Mouse (Mus musculus): ENCODE data around the gene Tshr. TPM values are rescaled to one million over a fixed set of nuclear protein-coding genes. Genes with fewer than 3 reads are reported as not detected.
"Not testable (repeated sequence)": the region's sequence is repeated elsewhere in the genome, so short reads cannot be mapped to it uniquely, and the experiment has no call there.

The Tshr gene
- total RNA-seq (2022) = 10 to 100 TPM in 1 of 4 experiments, 1 to 10 TPM in 3; 3.0 to 14.1 (median 5.3) TPM

DNA sequence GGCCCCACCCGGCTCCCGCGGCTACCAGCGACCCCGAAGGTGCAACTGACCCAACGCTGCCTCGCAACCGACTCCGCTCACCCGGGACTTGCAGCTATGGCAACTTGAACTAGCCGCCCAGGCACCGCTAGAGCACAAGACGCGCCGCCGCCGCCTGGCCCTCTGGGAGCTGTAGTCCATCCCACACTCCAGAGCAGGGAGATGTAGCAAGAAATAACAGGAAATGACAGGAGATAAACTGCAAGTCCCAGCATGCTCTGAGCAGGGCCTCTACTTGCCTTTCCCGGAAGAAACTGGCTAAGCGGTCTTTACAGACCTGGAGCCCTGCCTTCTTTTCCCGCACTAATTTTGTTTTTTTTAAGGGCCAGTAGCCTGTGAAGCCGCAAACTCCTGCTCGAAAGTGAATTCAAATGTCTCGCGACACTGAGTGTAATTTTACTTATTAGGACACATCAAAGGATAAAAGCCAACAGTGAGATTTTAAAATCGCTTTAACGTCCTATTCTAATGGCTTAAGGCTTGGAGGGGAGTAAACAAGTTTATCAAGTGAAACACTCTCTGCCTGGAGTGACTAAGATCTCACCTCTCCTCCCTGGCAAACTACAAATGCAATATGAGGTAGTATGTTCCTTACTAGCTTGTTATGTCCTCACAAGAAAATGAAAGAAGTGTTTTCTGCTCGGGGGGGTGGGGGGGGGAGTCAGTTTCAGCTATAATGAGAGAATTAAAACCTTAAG lies at the start of gene Tshr, which contains the start of gene Cep128:
Gene Tshr, plus strand, starts transcription at position 283 of the 737 bp plus-strand sequence.
Gene Cep128, minus strand, starts transcription at position 129 of the 737 bp plus-strand sequence.
- peak; percentile 91 for DNase-seq

DNA sequence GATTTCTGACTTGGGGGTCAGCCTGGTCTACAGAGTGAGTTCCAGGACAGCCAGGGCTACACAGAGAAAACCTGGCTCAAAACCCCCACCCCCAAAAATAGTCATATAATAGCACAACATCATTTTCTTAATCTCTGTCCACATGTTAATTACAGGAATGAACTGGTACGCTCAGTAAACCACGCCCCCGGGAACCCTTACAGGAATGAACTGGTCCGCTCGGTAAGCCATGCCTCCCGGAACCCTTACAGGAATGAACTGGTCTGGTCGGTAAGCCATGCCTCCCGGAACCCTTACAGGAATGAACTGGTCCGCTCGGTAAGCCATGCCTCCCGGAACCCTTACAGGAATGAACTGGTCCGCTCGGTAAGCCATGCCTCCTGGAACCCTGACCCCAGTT lies 45.7 kb upstream of the Tshr start:
- not testable (repeated sequence) for DNase-seq

DNA sequence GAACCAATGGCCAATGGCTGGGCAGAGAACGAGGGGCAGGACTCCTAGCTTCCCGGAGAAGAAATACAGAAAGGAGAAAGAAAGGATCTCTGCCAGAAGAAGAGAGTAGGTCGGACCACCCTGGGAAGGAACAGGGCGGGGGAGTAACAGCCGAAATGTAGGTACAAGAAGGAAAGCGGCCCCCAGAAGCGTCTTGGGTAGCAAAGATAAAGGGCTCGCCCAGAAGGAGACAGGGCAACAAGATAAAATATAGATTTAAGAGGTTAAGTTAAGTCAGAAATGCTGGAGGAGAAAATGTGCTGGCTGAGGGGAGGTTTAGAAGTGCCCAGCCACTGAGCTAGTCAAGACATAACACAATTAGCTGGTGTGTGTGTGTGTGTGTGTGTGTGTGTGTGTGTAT lies 30.6 kb upstream of the Tshr start:
- no peak for DNase-seq

DNA sequence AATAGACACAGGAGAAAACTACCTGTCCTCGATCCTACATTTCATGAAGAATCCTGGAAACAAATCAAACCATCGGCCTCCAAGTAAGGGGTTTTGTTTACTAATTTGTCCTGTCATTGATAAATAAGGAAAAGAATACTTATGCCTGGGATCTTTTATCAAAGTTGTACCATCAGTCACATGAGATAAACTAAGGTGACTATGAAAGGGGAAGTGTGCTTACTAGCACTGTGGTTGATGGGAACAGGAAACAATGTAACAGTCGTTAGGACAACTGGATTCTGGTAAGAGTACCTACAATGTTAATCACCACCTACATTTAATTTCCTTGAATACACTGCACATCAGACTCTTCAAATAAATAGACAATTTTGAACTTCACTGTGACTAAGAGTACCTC lies 15.2 kb upstream of the Tshr start:
- DNase-seq = no peak

DNA sequence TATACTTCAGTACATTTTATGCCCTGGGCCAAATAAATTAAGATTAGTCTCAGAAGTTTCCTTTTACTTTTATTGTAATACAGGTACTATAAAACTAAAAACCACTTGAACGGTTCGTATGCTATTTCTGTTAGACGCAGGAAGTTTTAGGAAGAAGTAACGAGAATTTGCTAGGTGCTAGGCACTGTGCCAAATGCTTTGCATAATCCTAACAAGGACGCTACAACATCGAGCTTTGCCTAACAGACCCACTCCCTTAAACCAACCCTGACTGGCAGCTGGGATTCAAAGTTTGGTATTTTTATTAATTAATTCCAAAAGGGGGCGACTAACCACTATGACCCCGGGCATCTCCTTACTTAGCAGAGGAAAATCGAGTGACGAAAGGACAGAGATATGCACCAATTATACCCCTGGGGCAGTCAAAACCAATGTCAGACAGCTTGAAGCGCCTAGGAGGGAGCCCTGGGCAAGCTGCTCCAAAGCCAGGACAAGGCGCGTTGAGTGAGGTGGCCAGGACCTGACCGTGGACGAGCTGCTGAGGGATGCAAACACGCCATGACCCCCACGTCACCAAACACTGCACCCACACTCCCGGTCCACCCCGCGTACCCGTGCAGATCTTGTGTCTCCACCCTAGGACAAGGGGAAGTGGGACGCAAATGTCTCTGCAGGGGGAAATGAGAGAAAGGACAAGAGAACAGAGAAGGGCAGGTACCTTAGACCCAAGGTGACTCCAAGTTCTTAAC lies 673 bp upstream of the Tshr start:
- DNase-seq = peak; percentile 17

DNA sequence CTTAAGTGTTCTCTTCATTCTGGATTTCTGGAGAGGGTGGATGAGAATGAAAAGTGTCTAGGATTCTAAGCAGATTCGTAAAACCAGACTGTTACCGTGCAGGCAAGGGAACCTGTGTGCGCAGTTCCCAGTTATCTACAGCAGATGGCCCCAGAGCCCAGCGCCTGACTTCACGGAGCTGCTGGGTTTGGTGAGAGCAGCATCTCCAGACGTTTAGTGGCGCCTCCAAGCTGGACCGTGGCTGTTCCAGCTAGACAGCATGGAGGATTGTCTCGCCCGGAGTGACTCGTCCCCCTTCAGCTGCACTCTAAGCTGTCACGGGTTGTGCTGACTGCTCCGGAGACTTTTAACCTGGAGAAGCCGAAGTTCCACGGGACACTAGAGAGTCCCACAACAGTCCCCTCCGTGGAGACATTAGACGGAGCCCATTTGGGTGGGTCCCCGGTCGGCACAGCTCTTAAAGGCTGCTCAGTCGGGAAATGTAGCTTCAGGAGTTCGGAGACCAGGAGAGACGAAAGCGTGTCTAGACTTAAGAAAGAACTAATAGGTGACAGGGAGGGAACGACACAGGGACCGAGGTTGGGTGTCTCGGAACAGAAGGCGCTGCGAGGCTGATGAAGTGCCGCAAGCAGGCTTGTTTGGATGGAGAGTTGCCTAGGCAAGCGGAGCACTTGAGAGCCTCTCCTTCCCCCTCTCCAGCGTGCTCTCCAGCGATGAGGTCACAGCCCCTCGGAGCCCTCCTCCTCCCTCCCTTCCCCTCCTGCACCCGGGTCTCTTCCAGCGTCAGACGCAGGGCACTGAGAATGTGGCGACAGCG lies 16.1 kb downstream of the Tshr start:
- peak; percentile 26 for DNase-seq

DNA sequence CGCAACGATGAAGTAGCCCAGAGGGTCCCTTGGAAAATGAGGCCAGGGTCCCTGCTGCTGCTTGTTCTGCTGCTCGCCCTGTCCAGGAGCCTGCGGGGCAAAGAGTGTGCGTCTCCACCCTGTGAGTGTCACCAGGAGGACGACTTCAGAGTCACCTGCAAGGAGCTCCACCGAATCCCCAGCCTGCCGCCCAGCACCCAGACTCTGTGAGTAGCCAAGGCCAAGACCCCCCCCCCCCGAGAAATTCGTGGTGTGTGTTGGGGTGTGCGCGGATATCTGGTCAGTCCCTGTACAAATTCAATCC lies 16.6 kb downstream of the Tshr start:
- no peak for DNase-seq

DNA sequence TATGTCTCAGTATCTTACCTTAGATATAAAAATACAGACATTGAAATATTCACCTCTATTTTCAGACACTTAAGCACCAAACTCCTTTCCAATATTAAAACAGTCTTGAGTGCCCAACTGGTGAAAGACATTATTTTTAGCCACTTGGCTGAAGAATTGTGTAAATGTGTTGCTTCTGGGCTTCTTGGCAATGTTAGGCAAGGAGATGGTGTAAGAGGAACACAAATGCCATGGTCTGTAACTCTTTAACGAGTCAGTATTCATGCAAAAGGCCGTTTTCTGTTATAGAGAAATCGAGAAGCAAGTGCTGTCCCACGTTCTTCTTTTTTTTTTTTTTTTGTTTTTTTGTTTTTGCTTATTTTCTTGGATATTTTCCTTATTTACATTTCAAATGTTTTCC lies 25.9 kb downstream of the Tshr start:
- no peak for DNase-seq

DNA sequence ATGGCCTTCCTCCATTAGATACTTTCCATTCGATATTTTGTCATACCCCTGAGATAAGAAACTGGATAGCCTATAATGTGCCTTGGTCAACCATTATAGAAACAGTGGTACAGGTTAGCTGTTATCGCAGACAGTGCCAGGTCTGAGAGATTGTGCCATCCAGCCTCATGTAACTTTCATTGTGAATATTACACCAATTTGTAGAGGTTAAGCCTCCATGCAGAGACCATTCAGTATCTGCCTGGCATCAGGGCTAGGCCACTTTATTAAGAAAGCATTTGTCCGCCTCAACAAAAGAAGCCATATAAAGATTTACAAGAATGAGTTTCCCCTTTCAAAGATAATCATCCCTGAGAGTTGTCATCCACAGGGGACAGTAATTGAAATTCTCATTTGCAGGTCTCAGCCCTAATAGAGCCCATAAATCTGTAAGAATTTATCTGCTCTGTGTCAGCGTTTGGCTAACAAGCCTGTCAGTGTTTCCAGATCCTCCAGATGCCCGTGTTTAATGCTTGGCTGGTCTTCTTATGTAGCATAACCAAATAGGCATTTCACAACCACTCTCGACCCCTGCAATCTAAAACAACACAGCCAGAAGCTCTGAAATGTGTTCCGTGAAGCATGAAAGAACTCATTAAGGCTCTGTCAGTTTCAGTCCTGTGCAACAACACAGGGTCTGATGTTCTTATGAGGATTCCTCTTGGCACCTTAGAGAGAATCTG lies 28.3 kb downstream of the Tshr start:
- no peak for DNase-seq

DNA sequence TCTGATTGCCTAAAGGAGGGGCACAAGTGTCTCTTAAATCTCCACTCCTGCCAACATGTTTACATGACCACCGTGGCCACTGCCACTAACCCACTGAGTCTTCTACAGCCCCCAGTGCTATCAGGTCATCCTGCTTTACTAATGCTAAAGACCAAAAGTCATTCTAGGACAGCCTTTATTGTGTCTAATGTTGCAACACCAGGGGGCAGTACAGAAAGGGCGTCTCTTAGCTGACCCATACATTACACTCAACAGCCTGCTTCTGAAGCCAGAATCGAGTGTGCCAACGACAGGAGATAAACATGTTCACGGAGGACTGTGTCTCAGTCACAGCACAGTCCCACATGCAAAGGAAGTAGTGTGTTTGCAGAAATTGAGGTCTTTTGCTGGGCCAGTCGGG lies 30.7 kb downstream of the Tshr start:
- no peak for DNase-seq

DNA sequence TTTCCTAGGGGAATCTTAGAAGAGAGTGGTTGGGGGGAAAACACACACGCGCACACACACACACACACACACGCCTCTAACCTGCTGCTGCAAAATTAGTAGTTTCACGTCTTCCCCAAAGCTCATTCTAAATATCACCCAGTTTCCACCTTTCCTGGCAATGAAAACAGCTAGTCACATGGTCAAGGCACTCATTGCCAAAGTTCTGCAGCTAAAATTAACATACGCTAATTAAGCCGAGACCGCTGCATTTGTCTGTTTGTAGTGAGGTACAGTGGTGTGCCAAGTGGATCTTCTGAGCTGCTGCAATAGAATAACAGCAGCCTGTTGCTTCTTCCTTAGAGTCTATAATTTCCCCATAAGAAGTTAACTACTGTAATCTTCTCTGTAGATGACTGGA lies 32.5 kb downstream of the Tshr start:
- no peak for DNase-seq

DNA sequence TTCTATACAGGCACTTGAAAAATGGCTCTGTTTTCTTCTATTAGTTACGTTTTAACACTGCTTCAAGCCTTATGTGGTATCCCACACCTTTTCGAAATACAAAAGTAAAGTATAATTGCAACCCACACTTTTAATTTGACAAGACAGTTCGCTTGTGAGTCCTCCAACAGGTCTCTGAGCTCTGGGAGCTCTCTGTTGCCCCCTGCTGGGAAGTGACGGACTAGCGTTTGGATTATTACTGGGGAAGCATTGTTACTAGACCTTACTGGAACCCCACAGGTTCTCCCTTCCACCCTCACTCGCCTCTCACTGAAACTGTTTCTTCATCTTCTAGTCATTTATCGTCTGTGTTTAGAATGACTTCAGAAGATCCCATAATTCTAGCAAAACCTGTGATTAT lies 34.4 kb downstream of the Tshr start:
- peak; percentile 35 for DNase-seq

DNA sequence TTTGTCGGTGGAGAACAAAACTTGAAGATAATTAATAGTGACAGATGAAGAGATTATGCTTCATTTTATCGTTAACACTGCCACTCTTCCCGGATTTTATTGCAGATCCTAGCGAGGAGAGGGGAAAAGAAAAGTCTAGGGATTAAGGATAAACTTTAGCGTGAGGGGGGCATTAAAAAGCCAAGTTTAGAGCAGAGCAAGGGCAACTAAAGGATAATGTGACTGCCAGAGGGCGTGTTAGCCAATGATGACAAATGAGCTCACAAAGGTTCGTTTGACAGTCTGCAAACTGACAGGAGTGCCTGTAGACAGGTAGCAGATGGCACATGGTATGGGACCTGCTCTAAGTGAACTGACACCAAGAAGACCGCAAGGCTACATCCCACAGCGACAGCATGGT lies 36.9 kb downstream of the Tshr start:
- DNase-seq = no peak

DNA sequence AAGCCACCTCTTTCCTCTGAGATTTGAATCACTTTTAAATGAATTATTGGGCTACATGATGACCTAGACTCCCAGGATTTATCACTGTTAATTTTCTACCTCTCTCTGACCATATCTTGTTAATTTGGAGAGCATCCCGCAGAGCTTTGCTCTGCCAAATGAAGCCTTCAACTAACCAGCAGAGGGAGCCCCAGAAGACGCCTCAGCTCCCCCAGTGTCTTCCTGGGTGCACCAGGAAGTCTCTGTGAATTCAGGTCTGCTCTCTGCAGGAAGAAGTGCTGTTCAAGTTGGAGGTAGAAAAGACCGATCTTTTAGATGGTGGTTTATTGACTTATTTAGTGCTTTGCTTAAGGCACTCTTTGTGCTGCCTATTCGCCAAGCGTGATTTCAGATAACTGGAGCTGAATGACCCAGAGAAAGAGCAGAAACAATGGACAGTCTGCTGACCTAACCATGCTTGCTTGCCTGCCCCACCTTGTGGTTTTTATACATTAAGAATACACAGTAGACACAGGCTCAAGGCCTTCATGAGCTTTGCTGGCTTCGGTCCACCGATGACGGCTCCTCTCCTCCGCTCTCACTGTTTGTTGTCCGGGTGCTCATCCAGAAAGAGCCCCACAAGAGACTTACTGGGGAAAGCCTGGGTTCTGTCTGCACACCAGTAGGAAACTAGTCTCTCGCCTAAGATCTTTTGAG lies 38.9 kb downstream of the Tshr start:
- no peak for DNase-seq

DNA sequence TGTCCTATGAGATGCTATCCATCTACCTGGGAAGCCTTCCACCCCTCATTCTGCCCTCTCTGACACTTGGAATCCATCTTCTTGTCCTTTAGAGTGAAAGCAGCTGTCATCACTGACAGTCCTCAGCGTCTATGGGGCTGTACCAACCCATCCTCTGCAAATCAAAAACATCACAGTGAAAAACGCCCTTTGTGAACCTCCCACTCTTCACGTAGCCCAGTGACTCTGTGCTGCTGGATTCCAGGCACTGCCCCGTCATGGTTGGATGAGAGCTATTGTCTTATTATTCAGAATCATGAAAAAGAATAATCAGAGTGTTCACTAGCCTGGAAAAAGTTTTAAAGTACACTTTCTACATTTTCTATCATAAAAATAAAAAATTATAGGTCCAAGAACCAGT lies 42.1 kb downstream of the Tshr start:
- DNase-seq = no peak

DNA sequence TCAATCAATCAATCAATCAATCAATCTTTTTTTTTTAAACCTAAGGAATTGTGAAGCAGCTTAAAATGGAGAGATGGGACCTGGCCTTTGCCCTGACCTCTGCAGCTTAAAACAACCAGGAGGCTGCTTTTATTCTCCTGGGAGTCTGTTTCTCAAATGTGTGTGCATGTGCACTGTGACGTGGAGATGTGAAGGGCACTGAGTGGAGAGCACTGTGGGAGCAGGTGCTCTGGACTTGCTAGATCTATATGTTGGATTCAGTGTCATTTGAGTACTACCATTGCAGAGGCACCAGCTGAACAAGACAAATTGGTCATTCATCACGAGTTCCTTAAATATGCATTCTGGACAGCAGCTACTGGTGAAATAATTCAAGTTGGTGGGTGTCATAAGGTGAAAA lies 42.8 kb downstream of the Tshr start:
- no peak for DNase-seq

DNA sequence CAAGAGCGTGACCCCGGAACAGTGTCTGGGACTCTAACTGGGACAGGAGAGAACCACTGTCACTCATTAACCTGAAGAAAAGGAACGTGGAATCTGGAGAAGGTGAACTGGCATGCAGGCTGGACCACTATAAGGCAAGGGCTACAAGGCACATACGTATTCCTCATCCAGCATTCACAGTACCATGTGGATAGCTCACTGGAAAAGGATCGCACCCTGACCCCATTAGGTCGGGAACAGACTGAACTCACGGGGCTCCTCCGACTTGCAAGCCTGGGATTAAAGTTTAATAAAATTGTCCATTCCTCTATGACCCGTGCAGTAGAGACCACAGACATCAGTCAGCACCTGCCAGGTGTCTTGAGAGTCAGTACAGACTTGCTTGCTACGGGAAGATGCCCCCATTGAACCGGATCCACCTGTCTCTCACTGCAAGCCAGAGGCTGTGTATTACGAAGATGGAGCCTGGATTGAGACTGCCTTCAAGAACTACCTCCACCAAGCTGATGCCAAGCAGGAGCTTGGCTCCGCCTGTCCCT lies 97.9 kb downstream of the Tshr start:
- DNase-seq = no peak

DNA sequence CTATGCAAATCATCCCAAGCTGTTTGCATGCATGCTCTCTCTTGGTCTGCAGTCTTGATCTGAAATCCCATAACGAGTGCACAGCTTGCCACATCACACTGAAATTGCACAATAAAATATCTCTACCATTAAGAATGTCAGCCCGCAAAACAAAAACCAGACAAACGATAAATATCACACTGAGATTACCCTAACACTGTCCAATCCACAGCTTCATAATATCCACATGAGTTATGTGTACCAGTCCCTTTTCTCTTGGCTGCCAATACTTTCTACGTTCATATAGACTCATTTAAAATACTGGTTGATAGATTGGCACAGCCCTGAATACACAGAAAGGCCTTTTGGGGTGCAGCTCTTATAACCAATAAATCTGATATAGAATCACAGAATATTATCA lies 102.0 kb downstream of the Tshr start:
- no peak for DNase-seq

DNA sequence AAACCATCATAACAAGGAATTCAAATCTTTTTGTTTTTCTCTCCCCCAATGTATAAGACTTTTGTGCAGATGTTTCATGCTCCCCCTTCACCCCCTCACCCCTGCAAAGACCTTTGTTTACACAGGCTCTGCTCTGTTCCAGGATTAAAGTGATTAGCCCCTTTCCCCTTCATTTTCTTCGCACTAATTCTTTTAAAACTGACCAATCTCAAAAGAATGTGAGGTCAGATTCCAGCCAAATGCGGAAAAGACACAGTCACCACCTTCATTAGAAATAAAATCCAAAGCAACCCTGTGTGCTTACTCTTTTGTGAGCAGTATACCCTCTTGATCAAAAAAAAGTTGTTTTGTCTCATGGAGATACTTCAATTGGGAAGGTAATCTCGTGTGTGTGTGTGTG lies 104.0 kb downstream of the Tshr start:
- no peak for DNase-seq

DNA sequence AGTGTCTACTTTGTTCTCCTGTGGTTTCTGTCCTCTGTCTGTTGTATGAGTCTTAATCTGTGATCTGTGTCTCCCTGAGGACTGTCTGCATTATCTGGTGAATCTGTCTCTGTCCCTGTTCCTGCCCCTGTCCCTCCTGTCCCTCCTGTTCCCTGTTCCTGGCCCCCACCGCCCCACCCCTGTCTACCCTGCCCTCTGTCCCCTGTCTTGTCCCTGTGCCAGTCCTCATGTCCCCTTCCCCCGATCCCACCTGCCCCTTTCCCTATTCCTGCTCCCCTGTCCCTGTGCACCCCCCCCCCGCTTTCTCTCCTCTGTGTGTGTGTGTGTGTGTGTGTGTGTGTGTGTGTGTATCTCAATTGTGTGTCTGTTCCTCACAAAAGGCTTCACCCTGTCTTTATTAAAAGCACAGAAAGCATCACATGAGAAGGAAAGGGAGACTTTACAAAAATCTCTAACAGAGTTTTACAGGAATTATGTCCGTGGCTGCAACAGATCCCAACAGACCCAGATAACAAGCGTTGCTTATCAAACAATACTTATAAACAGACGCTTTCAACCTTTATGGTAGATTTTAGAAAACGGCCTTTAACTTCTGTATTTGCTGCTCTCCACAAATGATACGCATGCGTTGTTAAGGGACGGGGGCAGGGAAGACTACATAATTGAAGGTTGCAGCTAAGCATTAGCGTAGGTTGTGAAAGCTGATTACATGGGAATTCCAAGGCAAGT lies 111.3 kb downstream of the Tshr start:
- no peak for DNase-seq

DNA sequence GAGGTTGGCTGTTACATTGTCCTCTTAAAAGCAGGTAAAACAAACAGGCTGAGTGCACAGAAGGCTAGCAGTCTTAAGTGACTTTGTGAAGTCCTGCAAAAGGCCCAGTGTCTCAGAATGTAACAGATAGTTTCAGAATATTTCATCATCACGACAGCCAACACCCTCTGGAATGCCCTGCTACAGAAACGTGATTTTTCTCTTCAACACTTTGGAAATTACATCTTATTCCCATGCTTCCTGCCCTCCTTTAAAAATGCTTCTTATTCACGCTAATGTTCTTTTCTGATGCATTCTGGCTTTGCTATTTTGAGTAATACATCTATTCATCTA lies 111.8 kb downstream of the Tshr start:
- no peak for DNase-seq

All from adrenal gland, adult 8-10 months (tissue).